Mouse (Mus musculus) embryonic facial prominence, embryonic 11.5 days (tissue): ENCODE measurements around the gene Dst. TPM values are rescaled to one million over a fixed set of nuclear protein-coding genes. Genes with fewer than 3 reads are reported as not detected.

Source experiments
- ATAC-seq: fragments of 200-750 bp; cut with Nextera tagmentation; replicated peaks from 2 replicates; pipeline ENCODE4 v1.8.0; 2017; ENCODE audit warnings: low read depth; ENCODE audit not compliant: insufficient number of reproducible peaks, low FRiP score, low TSS enrichment
- DNase-seq: peaks from one replicate; pipeline ENCODE4 v3.0.0-alpha.2; 2015; ENCODE audit warnings: low spot score
- H3K27ac ChIP-seq: fragments of 300-500 bp; sonication (generic); replicated peaks from 2 replicates; pipeline ENCODE4 v1.5.1; 2014; ENCODE audit warnings: mild to moderate bottlenecking, low read depth, low read length, control low read depth
- H3K27me3 ChIP-seq: fragments of 300-500 bp; sonication (generic); 2 replicates; pipeline ENCODE4 v1.6.1; 2014; ENCODE audit warnings: mild to moderate bottlenecking, low read length, moderate library complexity, mixed read lengths; ENCODE audit not compliant: control insufficient read depth, insufficient read depth
- H3K36me3 ChIP-seq: fragments of 300-500 bp; sonication (generic); replicated peaks from 2 replicates; pipeline ENCODE4 v1.6.1; 2014; ENCODE audit warnings: low read depth, mild to moderate bottlenecking, low read length, moderate library complexity, mixed read lengths; ENCODE audit not compliant: control insufficient read depth, insufficient read depth
- H3K4me1 ChIP-seq: fragments of 300-500 bp; sonication (generic); 2 replicates; pipeline ENCODE4 v1.6.1; 2014; ENCODE audit warnings: low read length, mixed read lengths; ENCODE audit not compliant: control insufficient read depth, insufficient read depth
- H3K4me2 ChIP-seq: fragments of 300-500 bp; sonication (generic); 2 replicates; pipeline ENCODE4 v1.6.1; 2014; ENCODE audit warnings: low read depth, mild to moderate bottlenecking, control low read depth, low read length, moderate library complexity
- H3K4me3 ChIP-seq: fragments of 300-500 bp; sonication (generic); 2 replicates; pipeline ENCODE4 v1.5.1; 2014; ENCODE audit warnings: low read depth, low read length, control low read depth
- H3K9ac ChIP-seq: fragments of 300-500 bp; sonication (generic); replicated peaks from 2 replicates; pipeline ENCODE4 v1.6.1; 2014; ENCODE audit warnings: mild to moderate bottlenecking, control low read depth, low read length
- H3K9me3 ChIP-seq: fragments of 300-500 bp; sonication (generic); replicated peaks from 2 replicates; pipeline ENCODE4 v1.6.1; 2016; ENCODE audit warnings: mild to moderate bottlenecking, low read length, inconsistent platforms, mixed read lengths; ENCODE audit not compliant: control insufficient read depth
- WGBS: fragments of 180-500 bp; shearing (Covaris S2); extraction: QIAGEN DNeasy Blood & Tissue Kit; methylation state at CpG from one replicate; pipeline ENCODE4 v1.1.7; 2014; 5-methylcytosine and 5-hydroxymethylcytosine counted together
- polyA plus RNA-seq: library from polyadenylated mRNA; unstranded; fragments of >200 nt; fragmentation: Nextera tagmentation; extraction: Ambion mirVana; gene quantifications from 2 replicates; pipeline ENCODE4 v1.2.1, GENCODE M21; 2014

Gene Dst
- polyA plus RNA-seq, 1 experiment from 2014 or later: 20.7 TPM

DNA sequence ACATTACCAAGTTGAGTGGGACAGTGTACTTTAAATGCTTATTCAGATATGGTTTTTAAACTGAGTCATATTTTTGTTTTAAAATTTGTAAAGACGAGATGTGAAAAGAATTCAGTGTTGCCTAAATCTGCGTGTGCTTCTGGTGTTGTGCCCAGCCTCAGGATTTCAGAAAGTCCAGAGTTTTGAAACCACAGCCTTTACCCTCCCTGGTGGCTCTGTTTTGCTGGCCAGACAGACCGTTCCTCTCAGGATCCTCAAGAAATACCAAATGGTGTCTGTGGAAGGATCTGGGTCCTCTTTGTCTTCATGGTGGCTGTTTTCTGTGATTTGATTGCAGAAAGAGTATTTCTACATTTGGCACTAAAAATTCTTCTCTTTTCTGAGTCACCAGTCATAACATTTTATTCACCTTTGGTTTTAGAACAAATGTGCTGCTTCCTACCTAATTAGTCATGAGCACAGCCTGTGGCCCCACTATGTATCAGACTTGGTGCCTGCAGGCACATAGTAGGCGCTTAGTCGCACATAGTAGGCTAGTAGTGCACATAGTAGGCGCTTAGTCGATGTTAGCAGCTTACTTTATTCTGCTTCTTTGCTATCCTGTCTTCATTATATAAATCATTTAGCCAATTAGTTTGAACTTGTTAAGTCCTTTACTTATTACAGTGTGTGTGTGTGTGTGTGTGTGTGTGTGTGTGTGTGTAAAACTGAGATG, 136.0 kb downstream of the Dst start:
- H3K36me3 ChIP-seq: no peaks in the 10 kb centered on the region
- H3K4me1 ChIP-seq: no peaks in the 10 kb centered on the region
- 0 out of 2 replicates have a peak overlapping the region, but pooled peaks have one; percentile 28 for H3K27ac ChIP-seq
- H3K9ac ChIP-seq: no peak overlapping the region
- 91% methylated on average over 7 of the region's 7 CpGs for WGBS
- H3K4me3 ChIP-seq: no peak overlapping the region
- H3K9me3 ChIP-seq: no peaks in the 10 kb centered on the region
- no peak overlapping the region for H3K4me2 ChIP-seq
- no peaks in the 10 kb centered on the region for H3K27me3 ChIP-seq
- no peak for ATAC-seq
- DNase-seq: no peak

DNA sequence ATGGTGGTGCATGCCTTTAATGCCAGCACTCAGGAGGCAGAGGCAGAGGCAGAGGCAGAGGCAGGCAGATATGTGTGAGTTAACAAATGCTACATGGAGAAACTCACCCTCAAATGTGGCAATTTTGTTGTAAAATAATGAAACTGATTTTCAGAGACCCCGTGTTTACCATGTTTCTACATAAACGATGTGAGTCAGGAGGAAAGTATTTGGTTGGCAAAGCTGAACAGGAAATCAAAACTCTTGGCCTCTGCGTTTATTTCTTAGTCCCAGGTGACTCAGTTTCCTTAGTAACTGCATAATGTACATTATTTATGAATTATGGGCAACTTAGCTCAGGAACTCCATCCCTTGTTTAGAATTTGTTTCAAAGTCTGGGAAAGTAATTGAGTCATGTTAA, 136.7 kb downstream of the Dst start:
- Histone ChIP-seq H3K4me2 (no peak overlapping the region), H3K4me3 (no peak overlapping the region), H3K36me3 (no peaks in the 10 kb centered on the region), H3K9me3 (no peaks in the 10 kb centered on the region), H3K9ac (no peak overlapping the region), H3K27ac (no peak overlapping the region), H3K4me1 (no peaks in the 10 kb centered on the region), H3K27me3 (no peaks in the 10 kb centered on the region)
- DNase-seq (no peak), ATAC-seq (no peak)
- WGBS: 62% methylated on average over 3 of the region's 3 CpGs

DNA sequence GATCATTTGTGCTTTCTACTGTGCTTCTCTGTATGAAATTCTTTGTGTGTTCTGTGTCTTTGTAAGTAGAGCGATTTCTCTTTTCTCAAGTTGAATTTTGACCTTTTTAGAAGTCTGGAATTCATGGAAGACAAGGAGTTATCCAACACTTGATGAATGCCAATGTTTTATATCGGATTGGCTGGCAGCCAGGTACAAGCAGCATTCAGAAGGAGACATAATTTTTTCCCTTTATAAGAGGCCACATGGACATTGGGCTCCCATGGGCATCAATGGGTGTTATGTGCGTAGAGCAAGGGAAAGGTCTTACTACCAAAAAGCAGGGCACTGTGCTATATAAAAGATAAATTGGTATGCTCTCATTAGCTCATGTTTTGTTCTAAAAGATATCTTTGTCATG, 139.3 kb downstream of the Dst start:
- ATAC-seq (no peak), DNase-seq (no peak)
- Histone ChIP-seq H3K4me2 (no peak overlapping the region), H3K27ac (no peak overlapping the region), H3K4me1 (no peaks in the 10 kb centered on the region), H3K9me3 (no peaks in the 10 kb centered on the region), H3K27me3 (no peaks in the 10 kb centered on the region), H3K36me3 (no peaks in the 10 kb centered on the region), H3K4me3 (no peak overlapping the region), H3K9ac (no peak overlapping the region)
- 90% methylated on average over 3 of the region's 3 CpGs for WGBS

DNA sequence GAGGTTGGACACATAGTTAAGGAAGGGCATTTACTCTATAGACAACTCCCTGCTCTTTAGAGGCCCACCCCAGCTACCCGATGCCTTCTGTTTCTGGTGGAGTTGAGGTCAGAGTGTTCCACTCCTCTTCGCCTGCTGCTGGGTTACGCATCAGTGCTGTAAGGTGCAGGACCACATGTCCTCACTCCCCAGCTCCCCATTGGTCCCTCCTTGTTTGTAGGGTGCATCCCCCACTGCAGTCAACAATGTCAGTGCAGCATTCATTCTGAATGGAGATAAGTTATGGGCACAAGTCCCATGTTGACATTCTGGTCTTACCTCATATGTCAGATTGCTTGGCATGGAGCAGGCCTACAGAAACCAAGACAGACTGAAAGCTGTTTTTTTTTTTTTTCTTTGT, 143.2 kb downstream of the Dst start:
- Histone ChIP-seq H3K27ac (no peak overlapping the region), H3K9me3 (no peaks in the 10 kb centered on the region), H3K4me3 (no peak overlapping the region), H3K4me2 (no peak overlapping the region), H3K4me1 (no peaks in the 10 kb centered on the region), H3K9ac (no peak overlapping the region), H3K27me3 (no peaks in the 10 kb centered on the region), H3K36me3 (no peaks in the 10 kb centered on the region)
- DNase-seq (no peak), ATAC-seq (no peak)
- WGBS: 92% methylated on average over 3 of the region's 3 CpGs

DNA sequence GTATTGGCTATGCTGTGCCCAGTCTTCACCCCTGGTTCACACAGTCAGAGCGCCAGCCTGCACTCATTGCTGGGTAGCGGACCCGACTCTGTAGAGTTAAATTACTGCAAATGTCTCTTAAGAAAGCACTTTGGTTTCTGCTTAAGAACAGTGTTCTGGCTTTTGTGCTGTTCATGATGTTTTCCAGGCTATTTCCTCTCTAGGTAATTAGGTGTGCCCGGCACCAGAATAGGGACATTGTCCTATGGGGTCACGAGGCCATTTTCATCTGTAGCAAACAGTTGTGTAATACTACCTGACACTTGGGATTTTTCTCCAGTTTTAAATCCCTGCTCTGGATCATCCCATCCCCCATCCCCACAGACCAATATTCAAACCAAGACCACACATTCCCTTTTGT, 144.4 kb downstream of the Dst start:
- peak; percentile 48 for DNase-seq
- H3K4me3 ChIP-seq: no peak overlapping the region
- no peak overlapping the region for H3K4me2 ChIP-seq
- H3K27me3 ChIP-seq: no peaks in the 10 kb centered on the region
- no peak overlapping the region for H3K9ac ChIP-seq
- no peak overlapping the region for H3K27ac ChIP-seq
- H3K36me3 ChIP-seq: no peaks in the 10 kb centered on the region
- 32% methylated on average over 5 of the region's 5 CpGs for WGBS
- 0 out of 2 replicates have a peak, but pooled peaks have one; percentile 44 for ATAC-seq
- H3K9me3 ChIP-seq: no peaks in the 10 kb centered on the region
- H3K4me1 ChIP-seq: no peaks in the 10 kb centered on the region

DNA sequence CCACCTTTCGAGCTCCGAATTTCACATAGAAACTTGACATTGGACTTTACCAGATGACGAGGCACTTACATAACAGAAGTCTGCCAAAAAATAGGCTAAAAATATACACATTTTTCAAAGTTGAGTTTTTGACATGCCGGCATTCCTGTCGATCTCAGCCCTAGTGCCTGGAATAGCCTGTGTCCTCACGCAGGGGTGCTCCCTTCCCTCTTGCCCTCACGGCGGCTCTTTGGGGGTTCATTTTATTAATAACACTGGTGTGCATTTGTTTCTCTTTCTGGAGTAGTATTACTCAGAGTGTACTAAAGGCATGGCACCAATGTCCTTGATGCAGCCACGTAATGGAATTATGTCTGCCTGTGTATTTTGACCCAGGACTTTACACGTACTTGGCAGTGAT, 146.9 kb downstream of the Dst start:
- no peaks in the 10 kb centered on the region for H3K27me3 ChIP-seq
- H3K36me3 ChIP-seq: no peaks in the 10 kb centered on the region; the same call in 1 of the 2 replicates
- ATAC-seq: no peak
- 91% methylated on average over 10 of the region's 10 CpGs for WGBS
- no peaks in the 10 kb centered on the region for H3K4me1 ChIP-seq
- no peak overlapping the region for H3K4me2 ChIP-seq
- H3K27ac ChIP-seq: no peak overlapping the region
- DNase-seq: no peak
- no peak overlapping the region for H3K9ac ChIP-seq
- no peak overlapping the region for H3K4me3 ChIP-seq
- no peaks in the 10 kb centered on the region for H3K9me3 ChIP-seq

DNA sequence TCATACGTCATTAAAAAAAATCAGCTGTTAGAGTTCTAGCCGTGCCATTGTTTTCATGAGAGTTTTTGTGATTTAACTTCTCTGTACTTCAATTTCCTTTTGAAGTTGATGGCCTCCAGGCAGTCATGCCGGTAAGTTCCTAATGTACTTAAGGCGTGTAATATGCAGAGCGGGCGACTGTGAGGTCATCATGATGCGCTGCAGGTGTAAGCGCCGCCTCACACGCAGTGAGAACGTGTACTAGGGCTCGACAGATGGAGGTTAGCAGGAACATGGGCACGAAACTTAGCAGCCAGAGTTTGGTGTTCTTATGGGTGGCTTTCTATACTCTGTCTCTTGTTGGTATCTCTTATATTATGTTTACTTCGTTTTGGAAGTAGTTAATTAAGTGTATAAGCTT, 148.6 kb downstream of the Dst start:
- no peaks in the 10 kb centered on the region for H3K9me3 ChIP-seq
- H3K4me1 ChIP-seq: no peaks in the 10 kb centered on the region
- no peaks in the 10 kb centered on the region for H3K27me3 ChIP-seq
- ATAC-seq: no peak
- DNase-seq: no peak
- H3K27ac ChIP-seq: no peak overlapping the region
- no peak overlapping the region for H3K4me3 ChIP-seq
- H3K9ac ChIP-seq: no peak overlapping the region
- no peak overlapping the region for H3K4me2 ChIP-seq
- 88% methylated on average over 14 of the region's 14 CpGs for WGBS
- H3K36me3 ChIP-seq: no peaks in the 10 kb centered on the region; the same call in 1 of the 2 replicates

DNA sequence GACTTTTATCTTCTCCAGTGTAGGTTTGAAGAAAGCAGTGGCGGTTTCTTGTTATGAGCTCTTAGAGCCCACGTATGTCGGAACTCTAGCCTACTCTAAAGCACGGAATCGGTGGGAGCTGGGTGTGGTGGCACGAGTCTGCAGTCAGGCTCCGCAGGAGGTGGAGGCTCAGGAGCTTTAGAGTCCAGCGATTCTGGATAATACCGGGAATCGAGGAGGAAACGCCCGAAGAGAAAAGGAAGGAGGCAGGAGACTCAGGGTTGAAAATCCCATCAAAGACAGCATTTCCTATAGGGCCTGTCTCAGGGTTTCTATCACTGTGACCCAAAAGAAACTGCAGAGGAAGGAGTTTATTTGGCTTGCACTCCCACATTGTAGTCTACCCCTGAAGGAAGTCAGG, 151.2 kb downstream of the Dst start:
- 90% methylated on average over 12 of the region's 12 CpGs for WGBS
- Histone ChIP-seq H3K9me3 (no peaks in the 10 kb centered on the region), H3K4me3 (no peak overlapping the region), H3K4me1 (no peaks in the 10 kb centered on the region), H3K36me3 (no peaks in the 10 kb centered on the region; the same call in 1 of the 2 replicates), H3K27ac (no peak overlapping the region), H3K9ac (no peak overlapping the region), H3K4me2 (no peak overlapping the region), H3K27me3 (no peaks in the 10 kb centered on the region)
- ATAC-seq (no peak), DNase-seq (no peak)
